Comparison of ENCODE assay signal across 15 mouse cellular contexts in the genomic region with DNA sequence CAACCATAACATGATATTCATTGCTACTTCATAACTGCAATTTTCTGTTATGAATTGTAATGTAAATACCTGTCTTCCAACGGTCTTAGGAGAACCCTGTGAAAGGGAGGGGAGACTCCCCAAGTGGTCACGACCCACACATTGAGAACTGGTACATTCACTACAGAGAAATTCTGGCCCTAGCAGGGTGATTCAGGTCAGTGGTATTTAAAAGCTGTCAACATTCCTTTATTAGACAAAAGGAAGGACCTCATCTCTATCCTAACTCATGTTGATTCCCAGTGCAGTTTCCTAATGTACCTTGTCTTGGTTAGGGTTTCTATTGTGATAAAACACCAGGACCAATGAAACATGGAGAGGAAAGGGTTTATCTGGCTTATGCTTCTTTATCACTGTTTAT.
"Had no signal": no experiment of that assay in that cellular context is flagged by ENCODE, and none has a peak within 500 bp of the region (broad histone marks: within the 10 kb centered on the region; RNA-seq: fewer than 3 reads in every experiment).

No protein-coding gene starts in this region.

- DNase-seq: lung, adult 2 months; lung, postnatal 14 days; lung, postnatal 36 days; right cerebral cortex, postnatal 14 days; thymus, adult 2 months; thymus, postnatal 25 days; thymus, postnatal 4 days had no signal

- H3K9me3 ChIP-seq: lung, embryonic 15.5 days; megakaryocyte, embryonic 14.5 days; midbrain, embryonic 13.5 days; midbrain, embryonic 15.5 days; neural tube, embryonic 12.5 days; stomach, embryonic 15.5 days had no signal

- H3K4me1 ChIP-seq: lung, embryonic 15.5 days; midbrain, embryonic 13.5 days; midbrain, embryonic 15.5 days; neural tube, embryonic 12.5 days; stomach, embryonic 15.5 days had no signal

- H3K4me3 ChIP-seq: lung, embryonic 15.5 days; megakaryocyte, embryonic 14.5 days; midbrain, embryonic 13.5 days; midbrain, embryonic 15.5 days; neural tube, embryonic 12.5 days; stomach, embryonic 15.5 days had no signal

- H3K27me3 ChIP-seq: lung, embryonic 15.5 days; megakaryocyte, embryonic 14.5 days; midbrain, embryonic 13.5 days; midbrain, embryonic 15.5 days; neural tube, embryonic 12.5 days; stomach, embryonic 15.5 days had no signal

- H3K36me3 ChIP-seq: lung, embryonic 15.5 days; midbrain, embryonic 13.5 days; midbrain, embryonic 15.5 days; neural tube, embryonic 12.5 days; stomach, embryonic 15.5 days had no signal

- H3K9ac ChIP-seq: lung, embryonic 15.5 days; midbrain, embryonic 13.5 days; midbrain, embryonic 15.5 days; neural tube, embryonic 12.5 days; stomach, embryonic 15.5 days had no signal

- H3K27ac ChIP-seq: lung, embryonic 15.5 days; macrophage; midbrain, embryonic 13.5 days; midbrain, embryonic 15.5 days; neural tube, embryonic 12.5 days; stomach, embryonic 15.5 days; stomach, postnatal 0 days had no signal
